Mouse (Mus musculus) left cerebral cortex, adult 2 months (tissue): ENCODE results near the gene Entpd6. TPM values are rescaled to one million over a fixed set of nuclear protein-coding genes. Genes with fewer than 3 reads are reported as not detected.

ENCODE experiments used
- DNase-seq, 2 experiments: peaks; one replicate each; pipeline ENCODE4 v3.0.0; 2021 to 2022; ENCODE audit warnings: low spot score in 2 of 2, mixed read lengths in 1 of 2; ENCODE audit errors: extremely low spot score in 1 of 2
- H3K27ac ChIP-seq: fragments of 200-600 bp; 2 replicates; pipeline ENCODE4 v1.8.1; 2022
- H3K4me3 ChIP-seq: fragments of 200-600 bp; 2 replicates; pipeline ENCODE4 v1.8.1; 2022
- CTCF ChIP-seq: fragments of 200-600 bp; IDR thresholded peaks from 2 replicates; pipeline ENCODE4 v1.8.1; 2022; ENCODE audit warnings: antibody characterized with exemption, mild to moderate bottlenecking, moderate library complexity
- intact Hi-C: fragments of 180-260 bp; cut with DNase I; formaldehyde crosslinking; loops from one replicate; pipeline ENCODE4 v1.15.1; 2025
- total RNA-seq, 2 experiments: library from RNA; stranded (reverse); gene quantifications; 2 replicates each; pipeline ENCODE4 v1.2.3; 2021

The Entpd6 gene
- total RNA-seq, 2 experiments from 2014 or later: 46.5 to 51.5 TPM

DNA sequence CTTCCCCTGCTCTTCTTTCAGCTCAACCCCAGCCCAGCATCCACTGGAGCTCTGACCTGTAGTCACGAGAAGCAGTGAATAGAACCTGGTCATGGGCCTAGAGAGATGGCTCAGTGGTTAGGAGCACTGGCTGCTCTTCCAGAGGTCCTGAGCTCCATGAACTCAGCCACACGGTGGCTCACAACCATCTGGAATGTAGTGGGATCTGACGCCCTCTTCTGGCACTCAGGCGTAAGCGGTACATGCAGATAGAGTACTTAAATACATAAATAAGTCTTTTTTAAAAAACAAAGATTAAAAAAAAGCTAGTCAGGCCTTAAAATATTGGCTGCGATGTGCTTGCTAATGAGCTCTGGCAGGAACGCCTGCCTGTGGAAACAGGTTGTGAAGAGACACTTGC lies 12.6 kb downstream of the Entpd6 start:
- DNase-seq: no peak
- intact Hi-C loops: no loop called here
- Histone ChIP-seq H3K4me3 (no peak overlapping the region), H3K27ac (no peak overlapping the region)
- TF ChIP-seq CTCF: peak; percentile 38

DNA sequence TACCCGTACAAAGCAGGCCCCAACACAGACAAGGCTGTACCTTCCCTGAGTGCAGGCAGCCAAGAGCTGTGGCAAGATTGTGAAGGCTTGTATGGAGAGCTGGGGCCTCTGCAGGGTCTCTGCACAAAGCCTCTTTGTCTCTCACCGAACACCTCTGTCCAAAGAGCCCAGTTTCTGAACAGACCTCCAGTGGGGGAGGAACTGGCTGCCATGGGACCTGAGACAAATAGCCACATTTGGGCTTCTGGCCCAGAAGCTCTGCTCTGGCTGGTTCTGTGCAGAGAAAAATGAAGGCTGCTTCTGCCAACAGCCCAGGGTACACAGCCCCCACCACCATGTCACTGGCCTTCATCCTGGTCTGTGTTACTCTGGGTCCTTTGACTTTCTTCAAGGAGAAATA lies 16.8 kb downstream of the Entpd6 start:
- TF ChIP-seq CTCF: no peak
- Histone ChIP-seq H3K27ac (peak overlapping the region; percentile 33; the same call in 1 of the 2 replicates), H3K4me3 (no peak overlapping the region)
- intact Hi-C loops: no loop called here
- DNase-seq: peak in 1 of 2 experiments; percentile 47

DNA sequence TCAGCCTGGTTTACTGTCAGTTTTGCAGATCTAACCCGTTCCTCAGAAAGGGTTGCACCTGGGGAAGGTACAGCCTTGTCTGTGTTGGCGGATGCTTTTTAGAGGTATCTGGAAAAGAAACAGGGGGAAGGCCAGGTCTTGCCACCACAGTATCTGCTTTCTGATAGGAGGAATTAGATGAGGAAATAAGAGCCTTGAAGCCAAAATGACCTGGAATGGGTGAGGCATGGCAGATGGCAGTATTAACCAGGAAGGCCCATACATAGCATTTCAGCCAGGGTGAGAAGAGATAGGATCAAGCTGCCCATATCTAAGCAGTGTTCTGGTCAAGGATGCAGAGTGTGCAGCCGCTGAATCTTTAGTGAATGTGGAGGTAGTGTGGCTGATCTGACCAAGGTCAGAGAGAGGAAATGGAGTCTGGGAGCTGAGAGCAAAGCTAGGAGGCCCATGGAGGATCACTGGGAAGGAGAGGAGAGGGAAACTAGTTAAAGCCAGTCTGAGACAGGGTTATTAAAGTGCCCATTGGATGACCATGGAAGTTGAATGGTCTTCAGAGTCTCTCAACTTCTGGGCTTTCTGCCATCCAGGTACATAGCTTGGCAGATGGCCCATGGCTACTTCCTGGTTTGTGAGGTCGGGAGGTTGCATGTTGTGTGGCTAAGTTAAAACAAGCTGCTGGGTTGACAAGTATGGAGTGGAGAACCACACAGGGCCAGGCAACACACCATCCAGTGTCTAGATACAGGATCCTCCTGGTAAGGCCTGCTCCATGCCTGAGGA lies 17.4 kb downstream of the Entpd6 start:
- DNase-seq: no peak
- Histone ChIP-seq H3K4me3 (no peak overlapping the region), H3K27ac (peak overlapping the region; percentile 32)
- no peak for TF ChIP-seq CTCF
- intact Hi-C loops: no loop called here

DNA sequence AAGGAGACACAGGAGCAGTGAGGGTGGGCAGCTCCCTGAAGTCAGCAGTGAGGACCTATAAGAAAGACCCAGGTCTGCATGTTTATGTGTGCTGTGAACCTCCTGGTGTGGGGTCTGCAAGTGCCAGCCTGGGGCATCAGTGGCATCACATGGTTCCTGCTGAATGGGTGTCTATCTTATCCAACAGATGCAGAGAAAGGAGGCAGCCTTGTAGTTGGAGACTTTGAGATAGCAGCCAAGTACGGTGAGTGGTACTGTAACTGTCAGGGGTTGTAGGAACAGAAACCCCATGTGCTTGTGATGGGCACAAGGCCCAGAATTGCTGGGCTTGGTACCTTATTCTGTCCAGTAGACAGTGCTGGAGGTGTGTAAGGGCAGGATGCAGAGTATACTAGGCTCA lies 19.8 kb downstream of the Entpd6 start:
- H3K27ac ChIP-seq: no peak overlapping the region
- no peak for TF ChIP-seq CTCF
- no peak for DNase-seq
- H3K4me3 ChIP-seq: no peak overlapping the region
- intact Hi-C loops: no loop called here

DNA sequence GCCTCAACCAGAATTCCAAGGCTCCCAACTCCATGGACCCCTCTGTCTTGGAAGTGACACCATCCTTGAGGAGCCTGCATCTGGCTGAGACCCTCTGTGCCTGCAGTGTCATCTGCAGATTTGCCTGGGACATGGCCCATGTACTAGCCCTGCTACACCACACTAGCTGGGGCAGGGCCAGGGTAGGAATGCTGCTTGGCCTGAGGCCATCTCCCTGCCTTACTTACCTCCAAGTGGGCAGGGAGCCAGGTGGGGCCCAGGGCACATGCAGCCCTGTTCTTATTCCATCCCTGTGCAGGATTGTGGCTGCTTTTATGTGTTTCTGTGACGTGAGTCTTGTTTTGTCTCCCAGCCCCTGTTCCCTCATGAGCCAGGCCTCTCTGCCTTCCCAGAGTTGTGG lies 21.9 kb downstream of the Entpd6 start:
- Histone ChIP-seq H3K27ac (no peak overlapping the region), H3K4me3 (no peak overlapping the region)
- intact Hi-C loops: no loop called here
- no peak for DNase-seq
- TF ChIP-seq CTCF: no peak

DNA sequence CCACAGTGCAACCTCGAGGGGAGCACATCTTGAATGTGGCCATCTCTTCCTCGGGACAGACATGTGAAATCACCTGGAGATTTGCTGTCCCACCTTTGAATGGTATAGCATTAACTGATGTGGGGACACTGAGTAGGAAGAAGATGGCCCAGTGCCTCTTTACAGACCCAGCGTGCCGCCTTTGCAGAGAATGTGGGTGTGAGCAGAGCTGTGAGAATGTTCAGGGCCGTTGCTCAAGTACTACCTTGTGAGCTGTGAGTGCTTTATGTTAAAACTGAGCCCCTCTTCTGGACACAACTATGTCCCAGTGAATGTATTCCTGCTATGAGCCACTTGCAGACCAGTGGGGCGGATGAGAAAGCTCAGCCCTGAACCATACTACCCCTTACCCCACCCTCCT lies 22.3 kb downstream of the Entpd6 start:
- Histone ChIP-seq H3K4me3 (no peak overlapping the region), H3K27ac (no peak overlapping the region)
- no peak for DNase-seq
- intact Hi-C loops: no loop called here
- no peak for TF ChIP-seq CTCF

DNA sequence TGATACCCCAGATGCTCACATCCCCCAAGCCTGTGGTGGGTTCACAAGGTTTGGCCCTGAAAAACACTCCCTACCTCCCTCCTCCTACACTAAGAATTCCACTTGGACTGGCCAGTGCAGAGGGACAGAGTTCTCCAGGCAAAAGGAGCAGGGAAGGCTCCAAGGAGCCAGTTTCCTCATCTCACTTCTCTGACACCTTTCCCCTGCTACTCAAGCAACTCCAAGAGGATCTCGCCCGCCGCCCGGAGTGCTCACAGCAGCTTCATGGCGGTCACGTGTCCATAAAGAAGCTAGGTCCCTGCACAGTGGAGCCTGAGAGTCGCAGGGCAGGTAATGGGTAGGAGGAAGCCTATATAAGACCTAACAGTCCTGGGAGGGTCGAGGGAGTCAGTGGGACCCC lies 23.2 kb downstream of the Entpd6 start:
- Histone ChIP-seq H3K27ac (no peak overlapping the region), H3K4me3 (no peak overlapping the region)
- no peak for DNase-seq
- intact Hi-C loops: no loop called here
- no peak for TF ChIP-seq CTCF

DNA sequence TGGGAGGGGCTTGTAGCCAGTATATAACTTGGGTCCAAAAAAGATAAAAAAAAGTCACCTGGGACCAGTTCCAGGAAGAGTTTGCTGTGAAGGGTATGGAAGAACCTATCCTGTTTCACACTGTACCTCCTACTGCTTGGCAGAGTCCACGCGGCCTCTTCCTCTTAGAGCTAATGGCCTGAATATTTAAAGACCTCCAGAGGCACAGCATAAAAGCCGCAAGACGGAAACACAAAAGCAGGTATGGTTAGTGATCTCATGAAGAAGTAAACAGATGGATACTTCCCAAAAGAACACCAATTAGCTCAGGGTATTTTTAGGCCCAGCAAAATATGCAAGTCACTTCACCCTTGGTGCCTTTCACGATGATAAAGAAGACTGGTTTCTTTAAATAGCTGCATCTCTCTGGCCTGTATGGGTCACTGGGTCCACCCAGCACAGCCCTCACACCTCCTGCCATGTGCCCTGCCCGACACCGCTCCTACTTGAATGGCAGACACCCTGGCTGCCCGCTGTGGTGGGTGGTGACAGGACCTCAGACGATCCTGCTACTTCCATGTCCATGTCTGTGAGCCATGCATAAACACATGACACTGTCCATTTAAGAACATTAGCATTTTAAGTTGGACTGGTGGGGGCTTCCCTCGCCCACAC lies 23.8 kb downstream of the Entpd6 start:
- TF ChIP-seq CTCF: no peak
- intact Hi-C loops: no loop called here
- H3K4me3 ChIP-seq: no peak overlapping the region
- DNase-seq: no peak
- H3K27ac ChIP-seq: no peak overlapping the region

DNA sequence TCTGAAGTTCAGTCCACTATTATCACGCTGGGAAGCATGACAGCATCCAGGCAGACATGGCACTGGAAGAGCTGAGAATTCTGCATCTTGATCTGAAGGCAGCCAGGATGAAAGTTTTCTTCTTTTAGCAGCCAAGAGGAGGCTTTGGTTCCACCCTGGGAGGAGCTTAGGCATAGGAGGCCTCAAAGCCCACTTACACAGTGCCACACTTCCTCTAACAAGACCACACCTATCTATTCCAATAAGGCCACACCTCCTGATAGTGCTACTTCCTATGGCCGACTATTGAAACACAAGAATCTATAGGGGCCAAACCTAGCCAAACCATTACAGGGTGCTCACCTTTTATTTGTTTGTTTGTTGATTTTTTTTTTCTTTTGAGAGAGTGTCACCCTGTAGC lies 34.0 kb downstream of the Entpd6 start:
- H3K27ac ChIP-seq: no peak overlapping the region
- DNase-seq: no peak
- intact Hi-C loops: no loop called here
- TF ChIP-seq CTCF: no peak
- H3K4me3 ChIP-seq: no peak overlapping the region

DNA sequence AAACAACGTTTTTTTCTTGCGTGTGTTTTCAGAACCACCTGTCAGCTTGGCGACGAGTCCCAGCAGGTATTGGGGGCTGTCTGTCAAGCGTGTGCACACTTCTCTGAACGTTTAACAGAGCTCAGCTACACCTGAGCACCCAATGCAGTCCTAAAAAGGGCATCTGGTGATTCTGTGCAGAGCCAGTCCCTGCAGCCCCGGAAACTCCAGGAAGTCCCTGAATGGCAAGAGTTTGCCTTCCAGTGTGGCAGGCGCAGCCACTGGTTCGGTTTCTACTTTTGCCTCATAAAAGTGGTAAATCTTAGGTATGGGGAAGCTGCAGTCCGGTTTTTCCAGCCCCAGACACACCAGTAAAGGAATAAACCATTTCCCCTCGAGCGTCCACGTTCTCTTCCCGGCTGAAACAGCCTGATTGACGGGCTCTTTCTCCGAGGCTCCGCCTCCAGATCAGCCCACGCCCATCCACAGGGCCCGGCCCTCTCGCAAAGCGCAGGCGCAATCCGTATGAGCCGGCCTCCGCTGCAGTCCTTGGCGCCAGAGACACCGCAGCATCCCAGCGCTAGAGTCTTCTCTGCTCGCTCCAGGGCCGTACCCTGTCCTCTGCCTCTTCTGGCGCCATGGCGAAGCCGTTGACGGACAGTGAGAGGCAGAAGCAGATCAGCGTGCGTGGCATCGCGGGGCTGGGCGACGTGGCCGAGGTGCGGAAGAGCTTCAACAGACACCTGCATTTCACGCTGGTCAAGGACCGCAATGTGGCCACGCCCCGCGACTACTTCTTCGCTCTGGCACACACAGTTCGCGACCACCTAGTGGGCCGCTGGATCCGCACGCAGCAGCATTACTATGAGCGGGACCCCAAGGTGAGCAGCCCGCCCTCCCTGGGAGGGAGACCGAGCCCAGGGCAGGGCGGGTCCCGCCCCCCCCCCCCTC lies 37.7 kb downstream of the Entpd6 start, which contains the start of gene Pygb:
TSS of gene Pygb (plus strand) at position 485 of the 930 bp plus-strand sequence.
- Histone ChIP-seq H3K4me3 (peak within 1 kb of the TSS; percentile 82), H3K27ac (peak within 1 kb of the TSS; percentile 69)
- intact Hi-C loops: loop anchor here (5.0 kb wide), 1 partner anchor 109 kb away; no protein-coding TSS in a partner anchor
- TF ChIP-seq CTCF: no peak
- DNase-seq: peak; percentile 84 to 85

DNA sequence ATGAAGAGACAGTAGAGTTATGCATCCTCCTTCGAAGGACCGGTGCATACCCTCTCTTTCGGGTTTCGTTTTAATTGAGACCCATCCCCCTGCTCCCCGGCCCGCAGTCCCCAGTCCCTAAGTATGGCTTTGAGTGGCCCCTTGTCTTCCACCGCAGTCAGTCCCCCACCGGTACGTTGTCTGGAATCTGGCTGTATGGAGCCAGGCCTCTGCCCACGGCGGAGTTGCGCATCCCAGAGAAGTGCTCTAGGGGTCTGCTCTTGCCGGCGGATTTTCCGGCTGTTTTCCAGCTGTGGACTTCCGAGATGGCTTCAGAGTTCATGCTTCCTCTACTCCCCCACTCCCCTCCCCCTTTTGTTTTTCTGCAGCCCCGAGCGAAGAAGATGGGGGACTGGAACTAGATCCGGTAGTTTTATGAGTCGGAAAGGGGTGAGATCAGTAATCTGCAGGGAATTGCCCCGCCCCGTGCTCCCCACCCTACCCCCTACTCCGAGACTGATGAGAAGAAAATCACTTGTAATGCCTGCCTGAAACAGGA lies 38.5 kb downstream of the Entpd6 start:
- no peak for TF ChIP-seq CTCF
- H3K27ac ChIP-seq: peak overlapping the region; percentile 69
- intact Hi-C loops: loop anchor here (5.0 kb wide), 1 partner anchor 110 kb away; no protein-coding TSS in a partner anchor
- DNase-seq: no peak
- H3K4me3 ChIP-seq: peak overlapping the region; percentile 82
